Mouse (Mus musculus) heart, adult 2 months (tissue): ENCODE results near the gene Plod3. TPM values are rescaled to one million over a fixed set of nuclear protein-coding genes. Genes with fewer than 3 reads are reported as not detected.

ENCODE experiments used
- DNase-seq, 2 experiments: peaks; one replicate each; pipeline ENCODE4 v3.0.0; 2021
- H3K27ac ChIP-seq: fragments of 200-600 bp; 2 replicates; pipeline ENCODE4 v1.8.1; 2022
- H3K27me3 ChIP-seq: fragments of 200-500 bp; 2 replicates; pipeline ENCODE4 v1.6.1; 2012; ENCODE audit warnings: mild to moderate bottlenecking, low read length, inconsistent platforms, mixed read lengths; ENCODE audit not compliant: control insufficient read depth, insufficient read depth
- H3K36me3 ChIP-seq: fragments of 200-500 bp; 2 replicates; pipeline ENCODE4 v1.6.1; 2012; ENCODE audit warnings: low read length, inconsistent platforms; ENCODE audit not compliant: control insufficient read depth, insufficient read depth
- H3K4me1 ChIP-seq: fragments of 200-500 bp; 2 replicates; pipeline ENCODE4 v1.6.1; 2011; ENCODE audit warnings: low read length; ENCODE audit not compliant: control insufficient read depth, insufficient read depth
- H3K4me3 ChIP-seq: fragments of 200-600 bp; 2 replicates; pipeline ENCODE4 v1.8.1; 2022
- H3K79me2 ChIP-seq: fragments of 200-500 bp; replicated peaks from 2 replicates; pipeline ENCODE4 v1.6.1; 2012; ENCODE audit warnings: mild to moderate bottlenecking, inconsistent platforms, low read length, moderate library complexity, mixed read lengths; ENCODE audit not compliant: control insufficient read depth, insufficient read depth
- H3K9ac ChIP-seq: fragments of 200-500 bp; 2 replicates; pipeline ENCODE4 v1.6.1; 2012; ENCODE audit warnings: low read depth, mild to moderate bottlenecking, control low read depth, inconsistent platforms, low read length, mixed read lengths
- EP300 ChIP-seq: fragments of 200-500 bp; IDR thresholded peaks from 2 replicates; pipeline ENCODE4 v1.6.1; 2011; ENCODE audit warnings: low read depth, low read length, control low read depth; ENCODE audit not compliant: insufficient read depth
- POLR2A ChIP-seq: fragments of 200-500 bp; IDR thresholded peaks from 2 replicates; pipeline ENCODE4 v1.6.1; 2011; ENCODE audit warnings: mild to moderate bottlenecking, low read depth, low read length, control low read depth; ENCODE audit not compliant: insufficient read depth
- WGBS: fragments of 180-500 bp; shearing (Covaris S2); methylation state at CpG from one replicate; pipeline ENCODE4 v1.1.7; 2018; 5-methylcytosine and 5-hydroxymethylcytosine counted together
- intact Hi-C: fragments of 180-260 bp; cut with DNase I; formaldehyde crosslinking; loops from one replicate; pipeline ENCODE4 v1.15.1; 2025
- microRNA-seq, 2 experiments: library from miRNA; unstranded; fragments of <30 nt; microRNA quantifications; one replicate each; pipeline ENCODE4 v1.2.0; 2021
- polyA plus RNA-seq: library from polyadenylated mRNA; depleted of rRNA; stranded (reverse); fragments of >200 nt; gene quantifications from 2 replicates; pipeline ENCODE4 v1.2.3, GENCODE M21; 2012; rRNA removed
- total RNA-seq, 2 experiments: library from RNA; stranded (reverse); gene quantifications; 2 replicates each; pipeline ENCODE4 v1.2.3; 2021

Gene Plod3
- total and polyA plus RNA-seq, 3 experiments: 30.8 to 37.1 (median 32.0) TPM

DNA sequence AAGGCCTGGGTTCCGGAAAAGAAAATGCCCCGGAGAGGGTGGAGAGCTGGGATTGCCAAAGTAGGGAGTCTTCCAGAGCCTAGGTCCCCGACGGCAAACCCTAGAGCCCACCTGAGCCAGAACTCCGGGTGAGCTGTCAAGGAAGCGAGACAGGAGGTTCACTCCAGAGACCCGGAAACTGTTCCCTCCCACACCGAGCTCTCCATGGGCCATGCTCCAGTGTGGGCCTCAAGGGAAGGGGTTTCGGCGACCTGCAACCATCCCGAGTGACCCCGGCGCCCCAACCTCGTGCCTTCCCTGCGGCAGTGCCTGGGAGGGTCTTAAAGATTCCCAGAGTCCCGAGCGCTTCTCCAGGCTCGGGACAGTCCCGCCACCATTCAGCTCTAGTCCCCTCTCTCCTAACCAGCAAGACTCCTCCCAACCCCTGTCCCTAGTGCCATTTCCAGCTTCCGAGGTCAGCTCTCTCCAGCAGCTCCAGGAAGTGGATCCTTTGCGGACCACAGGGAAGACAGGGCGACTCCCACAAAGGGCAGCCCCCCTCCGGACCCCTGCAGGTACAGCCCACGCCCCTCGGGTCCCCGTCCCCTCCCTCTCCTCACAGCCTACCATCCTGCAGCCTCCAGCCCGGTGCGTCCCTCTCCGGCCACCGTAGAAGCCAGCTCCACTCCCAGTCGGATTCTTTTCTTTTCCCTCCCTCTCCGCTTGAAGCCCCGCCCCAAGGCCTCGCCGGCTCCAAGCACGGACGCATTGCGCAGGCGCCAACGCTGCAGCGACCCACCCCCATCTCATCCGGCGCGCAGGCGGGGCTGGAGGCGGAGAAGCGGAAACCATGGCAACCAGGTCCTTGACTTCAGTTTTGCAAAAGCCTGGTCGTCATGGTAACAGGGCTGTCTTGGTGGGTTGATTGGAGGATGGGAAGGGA lies 58.8 kb downstream of the Plod3 start, which contains the start of gene Ap1s1:
Ap1s1 (minus strand) TSS at position 734 of the 922 bp plus-strand sequence.
- Histone ChIP-seq H3K27me3 (no peaks in the 10 kb centered on the region), H3K27ac (peak within 1 kb of the TSS; percentile 69), H3K79me2 (no peaks in the 10 kb centered on the region), H3K4me1 (peaks cover 3% of the 10 kb centered on the region), H3K36me3 (no peaks in the 10 kb centered on the region), H3K4me3 (peak within 1 kb of the TSS; percentile 81), H3K9ac (peak within 1 kb of the TSS; percentile 73)
- peak; percentile 96 for DNase-seq
- under 1% methylated on average over 48 of the region's 48 CpGs for WGBS
- TF ChIP-seq POLR2A (peak; percentile 68), EP300 (no peak)
- intact Hi-C loops: loop anchor here (1.0 to 2.0 kb wide), 2 partner anchors 13 to 26 kb away; no protein-coding TSS in a partner anchor

Small RNAs within 50 kb of the gene (microRNA-seq; reads per million reads assigned to microRNA genes)
- gene Mir702: 13.1 to 27.5 reads per million in 2 experiments

Other genes with a start within 250 kb of the Plod3 start
- gene Col26a1, start 103.8 kb upstream of the Plod3 start, total RNA-seq: under 1 TPM; 0.26 to 0.32 TPM
- gene Col26a1, start 103.8 kb upstream of the Plod3 start, polyA plus RNA-seq: 0.61 and 1.3 TPM in 2 replicates
- gene Ift22, start 78.9 kb upstream of the Plod3 start, total RNA-seq: 10 to 100 TPM in 1 of 2 experiments, 1 to 10 TPM in 1; 8.7 to 10.9 TPM
- gene Ift22, start 78.9 kb upstream of the Plod3 start, polyA plus RNA-seq: 7.2 and 7.8 TPM in 2 replicates
- 100 to 1,000 TPM; 176 to 197 TPM for gene Fis1, start 33.7 kb upstream of the Plod3 start, total RNA-seq
- 150 and 152 TPM in 2 replicates for gene Fis1, start 33.7 kb upstream of the Plod3 start, polyA plus RNA-seq
- gene Cldn15, start 20.4 kb upstream of the Plod3 start, total RNA-seq: 1 to 10 TPM; 7.3 to 8.7 TPM
- 13.3 and 15.1 TPM in 2 replicates for gene Cldn15, start 20.4 kb upstream of the Plod3 start, polyA plus RNA-seq
- 10 to 100 TPM; 65.5 to 70.1 TPM for gene Znhit1, start 1.0 kb downstream of the Plod3 start, total RNA-seq
- 53.6 and 58.4 TPM in 2 replicates for gene Znhit1, start 1.0 kb downstream of the Plod3 start, polyA plus RNA-seq
- gene Vgf, start 39.4 kb downstream of the Plod3 start, total RNA-seq: not detected
- 0.06 TPM in 2 replicates for gene Vgf, start 39.4 kb downstream of the Plod3 start, polyA plus RNA-seq
- 10 to 100 TPM; 33.9 to 36.8 TPM for gene Ap1s1, start 59.1 kb downstream of the Plod3 start, total RNA-seq
- gene Ap1s1, start 59.1 kb downstream of the Plod3 start, polyA plus RNA-seq: 23.4 and 38.6 TPM in 2 replicates
- 10 to 100 TPM; 24.0 to 29.6 TPM for gene Serpine1, start 85.2 kb downstream of the Plod3 start, total RNA-seq
- 21.9 and 41.8 TPM in 2 replicates for gene Serpine1, start 85.2 kb downstream of the Plod3 start, polyA plus RNA-seq
- 10 to 100 TPM; 19.0 to 22.2 TPM for gene Trim56, start 129.2 kb downstream of the Plod3 start, total RNA-seq
- 6.9 and 7.5 TPM in 2 replicates for gene Trim56, start 129.2 kb downstream of the Plod3 start, polyA plus RNA-seq
- gene Muc3, start 162.3 kb downstream of the Plod3 start, total RNA-seq: not detected
- gene Muc3, start 162.3 kb downstream of the Plod3 start, polyA plus RNA-seq: not detected in 2 replicates
- under 1 TPM; 0.16 to 0.37 TPM for gene Muc3a, start 225.4 kb downstream of the Plod3 start, total RNA-seq
- 0.53 and 0.90 TPM in 2 replicates for gene Muc3a, start 225.4 kb downstream of the Plod3 start, polyA plus RNA-seq